Mouse (Mus musculus): ENCODE measurements around the gene Mertk. TPM values are rescaled to one million over a fixed set of nuclear protein-coding genes. Genes with fewer than 3 reads are reported as not detected.

Gene Mertk
- polyA plus RNA-seq, 1 experiment from 2014 or later = 2.5 TPM

GRCm38 (mm10) chr2:128737051-128737450, 38.3 kb downstream of the Mertk start:
- DNase-seq (ENCODE audit: low read depth, low spot score) (no peak), ATAC-seq (no peak)
- no peak for TF ChIP-seq CTCF (IDR thresholded peaks at IDR 0.05)
- in situ Hi-C loops (cut with MboI; ENCODE audit: low pct_unique_long_range_greater_than_20kb) = loop anchor here (5.0 kb wide), 1 partner anchor 40 kb away; the partner anchor contains the start of gene Mertk
- H3K27me3 ChIP-seq = no peaks in the 10 kb centered on the region
- CTCF ChIA-PET = no interaction called here
- POLR2A ChIA-PET = no interaction called here

- no peak for TF ChIP-seq CTCF (IDR thresholded peaks at IDR 0.05)
- ChIA-PET POLR2A (interaction anchor here (1.3 to 2.0 kb wide), 2 partner anchors 28 to 34 kb away, joined by 3 to 6 read pairs; no protein-coding TSS in a partner anchor), CTCF (no interaction called here)
- ATAC-seq (peak; percentile 83), DNase-seq (ENCODE audit: low read depth, low spot score) (peak; percentile 73)
- no peaks in the 10 kb centered on the region for H3K27me3 ChIP-seq
- in situ Hi-C loops (cut with MboI; ENCODE audit: low pct_unique_long_range_greater_than_20kb) = loop anchor here (5.0 kb wide), 1 partner anchor 40 kb away; the partner anchor contains the start of gene Mertk
Observed at GRCm38 (mm10) chr2:128737796-128738195, 39.0 kb downstream of the Mertk start.

GRCm38 (mm10) chr2:128738725-128739258, 40.0 kb downstream of the Mertk start:
- TF ChIP-seq CTCF (IDR thresholded peaks at IDR 0.05) = no peak
- POLR2A ChIA-PET = interaction anchor here (1.3 to 2.0 kb wide), 2 partner anchors 29 to 33 kb away, joined by 3 to 6 read pairs; no protein-coding TSS in a partner anchor
- CTCF ChIA-PET = no interaction called here
- in situ Hi-C loops (cut with MboI; ENCODE audit: low pct_unique_long_range_greater_than_20kb) = loop anchor here (5.0 kb wide), 1 partner anchor 41 kb away; the partner anchor contains the start of gene Mertk
- ATAC-seq (peak; percentile 72), DNase-seq (ENCODE audit: low read depth, low spot score) (peak; percentile 38)
- no peaks in the 10 kb centered on the region for H3K27me3 ChIP-seq

GRCm38 (mm10) chr2:128745879-128746620, 47.3 kb downstream of the Mertk start:
- no peak for ATAC-seq
- TF ChIP-seq CTCF (IDR thresholded peaks at IDR 0.05) = no peak
- no peaks in the 10 kb centered on the region for H3K27me3 ChIP-seq
- POLR2A ChIA-PET = interaction anchor here (0.5 kb wide), 1 partner anchor 713 kb away, joined by 4 read pairs; no protein-coding TSS in a partner anchor
- no peak for DNase-seq (ENCODE audit: low read depth, low spot score)
- in situ Hi-C loops (cut with MboI; ENCODE audit: low pct_unique_long_range_greater_than_20kb) = no loop called here
- CTCF ChIA-PET = interaction anchor here (0.9 kb wide), 1 partner anchor 20 kb away, joined by 3 read pairs; no protein-coding TSS in a partner anchor

- POLR2A ChIA-PET = no interaction called here
- no peak for DNase-seq (ENCODE audit: low read depth, low spot score)
- in situ Hi-C loops (cut with MboI; ENCODE audit: low pct_unique_long_range_greater_than_20kb) = no loop called here
- CTCF ChIA-PET = interaction anchor here (0.9 kb wide), 1 partner anchor 19 kb away, joined by 3 read pairs; no protein-coding TSS in a partner anchor
- ATAC-seq = no peak
- TF ChIP-seq CTCF (IDR thresholded peaks at IDR 0.05) = no peak
- no peaks in the 10 kb centered on the region for H3K27me3 ChIP-seq
Observed at GRCm38 (mm10) chr2:128746621-128747151, 47.9 kb downstream of the Mertk start.

- ChIA-PET POLR2A (no interaction called here), CTCF (no interaction called here)
- no peak for DNase-seq (ENCODE audit: low read depth, low spot score)
- in situ Hi-C loops (cut with MboI; ENCODE audit: low pct_unique_long_range_greater_than_20kb) = no loop called here
- TF ChIP-seq CTCF (IDR thresholded peaks at IDR 0.05) = no peak
- no peaks in the 10 kb centered on the region for H3K27me3 ChIP-seq
- ATAC-seq = no peak
Observed at GRCm38 (mm10) chr2:128747433-128748028, 48.8 kb downstream of the Mertk start.

GRCm38 (mm10) chr2:128748171-128748570, 49.4 kb downstream of the Mertk start:
- in situ Hi-C loops (cut with MboI; ENCODE audit: low pct_unique_long_range_greater_than_20kb) = no loop called here
- POLR2A ChIA-PET = no interaction called here

GRCm38 (mm10) chr2:128751030-128751429, 52.3 kb downstream of the Mertk start:
- ATAC-seq = no peak

More at GRCm38 (mm10) chr2:128748171-128748570, 49.4 kb downstream of the Mertk start:
- no peak for DNase-seq (ENCODE audit: low read depth, low spot score)
- no peak for TF ChIP-seq CTCF (IDR thresholded peaks at IDR 0.05)
- H3K27me3 ChIP-seq = no peaks in the 10 kb centered on the region
- CTCF ChIA-PET = no interaction called here
- no peak for ATAC-seq

GRCm38 (mm10) chr2:128753295-128753873, 54.6 kb downstream of the Mertk start:
- in situ Hi-C loops (cut with MboI; ENCODE audit: low pct_unique_long_range_greater_than_20kb) = no loop called here
- TF ChIP-seq CTCF (IDR thresholded peaks at IDR 0.05) = no peak
- DNase-seq (ENCODE audit: low read depth, low spot score) (no peak), ATAC-seq (no peak)
- POLR2A ChIA-PET = no interaction called here
- CTCF ChIA-PET = no interaction called here
- H3K27me3 ChIP-seq = no peaks in the 10 kb centered on the region

More at GRCm38 (mm10) chr2:128751030-128751429, 52.3 kb downstream of the Mertk start:
- ChIA-PET CTCF (no interaction called here), POLR2A (no interaction called here)
- H3K27me3 ChIP-seq = no peaks in the 10 kb centered on the region
- no peak for DNase-seq (ENCODE audit: low read depth, low spot score)
- in situ Hi-C loops (cut with MboI; ENCODE audit: low pct_unique_long_range_greater_than_20kb) = no loop called here
- TF ChIP-seq CTCF (IDR thresholded peaks at IDR 0.05) = no peak

GRCm38 (mm10) chr2:128755149-128755691, 56.5 kb downstream of the Mertk start:
- CTCF ChIA-PET = no interaction called here
- no peak for DNase-seq (ENCODE audit: low read depth, low spot score)
- ATAC-seq = no peak
- H3K27me3 ChIP-seq = no peaks in the 10 kb centered on the region
- in situ Hi-C loops (cut with MboI; ENCODE audit: low pct_unique_long_range_greater_than_20kb) = no loop called here
- TF ChIP-seq CTCF (IDR thresholded peaks at IDR 0.05) = no peak
- POLR2A ChIA-PET = no interaction called here
